Mouse (Mus musculus) midbrain, postnatal 0 days (tissue): ENCODE results near the gene Trip10. TPM values are rescaled to one million over a fixed set of nuclear protein-coding genes. Genes with fewer than 3 reads are reported as not detected.

Experiments
- ATAC-seq: fragments of 200-750 bp; cut with Nextera tagmentation; 2 replicates; pipeline ENCODE4 v1.8.0; 2017; ENCODE audit warnings: moderate number of reproducible peaks, mild to moderate bottlenecking, moderate TSS enrichment, moderate library complexity; ENCODE audit not compliant: low FRiP score
- DNase-seq: peaks from one replicate; pipeline ENCODE4 v3.0.0-alpha.2; 2015; ENCODE audit warnings: low spot score
- H3K27ac ChIP-seq: fragments of 300-500 bp; sonication (generic); 2 replicates; pipeline ENCODE4 v1.5.1; 2014; ENCODE audit warnings: low read depth, mild to moderate bottlenecking, low read length, mixed read lengths
- H3K27me3 ChIP-seq: fragments of 300-500 bp; sonication (generic); 2 replicates; pipeline ENCODE4 v1.6.1; 2014; ENCODE audit warnings: low read length, control low read depth, mixed read lengths; ENCODE audit not compliant: insufficient read depth
- H3K36me3 ChIP-seq: fragments of 300-500 bp; sonication (generic); 2 replicates; pipeline ENCODE4 v1.6.1; 2014; ENCODE audit warnings: low read length, control low read depth, mixed read lengths; ENCODE audit not compliant: insufficient read depth
- H3K4me1 ChIP-seq: fragments of 300-500 bp; sonication (generic); 2 replicates; pipeline ENCODE4 v1.6.1; 2014; ENCODE audit warnings: mild to moderate bottlenecking, control low read depth, antibody characterized with exemption, low read length, mixed read lengths; ENCODE audit not compliant: insufficient read depth
- H3K4me2 ChIP-seq: fragments of 300-500 bp; sonication (generic); 2 replicates; pipeline ENCODE4 v1.6.1; 2014; ENCODE audit warnings: low read depth, mild to moderate bottlenecking, low read length, mixed read lengths; ENCODE audit not compliant: poor library complexity, severe bottlenecking
- H3K4me3 ChIP-seq: fragments of 300-500 bp; sonication (generic); 2 replicates; pipeline ENCODE4 v1.5.1; 2014; ENCODE audit warnings: low read depth, mild to moderate bottlenecking, low read length, moderate library complexity
- H3K9ac ChIP-seq: fragments of 300-500 bp; sonication (generic); replicated peaks from 2 replicates; pipeline ENCODE4 v1.6.1; 2014; ENCODE audit warnings: mild to moderate bottlenecking, low read length, moderate library complexity, mixed read lengths; ENCODE audit not compliant: poor library complexity, severe bottlenecking
- H3K9me3 ChIP-seq: fragments of 300-500 bp; sonication (generic); 2 replicates; pipeline ENCODE4 v1.6.1; 2016; ENCODE audit warnings: low read length, control low read depth
- CTCF ChIP-seq: IDR thresholded peaks from 2 replicates; pipeline ENCODE4 v1.5.1; 2016; ENCODE audit warnings: antibody characterized with exemption, mild to moderate bottlenecking
- WGBS: fragments of 180-500 bp; shearing (Covaris S2); extraction: QIAGEN DNeasy Blood & Tissue Kit; methylation state at CpG from one replicate; pipeline ENCODE4 v1.1.7; 2014; 5-methylcytosine and 5-hydroxymethylcytosine counted together
- microRNA-seq: library from miRNA; unstranded; fragments of <30 nt; microRNA quantifications from one replicate; pipeline ENCODE4, GENCODE M21; 2016; ENCODE audit warnings: borderline number of aligned reads
- polyA plus RNA-seq: library from polyadenylated mRNA; unstranded; fragments of >200 nt; fragmentation: Nextera tagmentation; extraction: Ambion mirVana; gene quantifications from 2 replicates; pipeline ENCODE4 v1.2.1, GENCODE M21; 2015
- total RNA-seq: library from RNA; depleted of rRNA; stranded (reverse); fragments of >200 nt; gene quantifications from 2 replicates; pipeline ENCODE4 v1.2.3, GENCODE M21; 2014; rRNA removed

The Trip10 gene
- total and polyA plus RNA-seq, 2 experiments from 2014 or later = 3.8 to 5.5 TPM

GRCm38 (mm10) chr17:57297040-57297439 lies 47.8 kb downstream of the Trip10 start:
- H3K36me3 ChIP-seq = no peaks in the 10 kb centered on the region
- WGBS = 91% methylated on average over 12 of the region's 12 CpGs
- no peak for ATAC-seq
- TF ChIP-seq CTCF = no peak
- DNase-seq = no peak
- H3K4me2 ChIP-seq = no peak overlapping the region
- no peak overlapping the region for H3K4me3 ChIP-seq
- no peaks in the 10 kb centered on the region for H3K27me3 ChIP-seq
- H3K9ac ChIP-seq = no peak overlapping the region
- H3K4me1 ChIP-seq = no peaks in the 10 kb centered on the region
- H3K9me3 ChIP-seq = no peaks in the 10 kb centered on the region
- H3K27ac ChIP-seq = no peak overlapping the region

GRCm38 (mm10) chr17:57305593-57305992 lies 56.3 kb downstream of the Trip10 start:
- Histone ChIP-seq H3K27me3 (no peaks in the 10 kb centered on the region), H3K4me3 (no peak overlapping the region), H3K27ac (no peak overlapping the region), H3K4me1 (no peaks in the 10 kb centered on the region), H3K4me2 (no peak overlapping the region), H3K9ac (no peak overlapping the region), H3K9me3 (no peaks in the 10 kb centered on the region), H3K36me3 (no peaks in the 10 kb centered on the region)
- DNase-seq (no peak), ATAC-seq (no peak)
- TF ChIP-seq CTCF = no peak
- 68% methylated on average over 4 of the region's 4 CpGs for WGBS

DNA sequence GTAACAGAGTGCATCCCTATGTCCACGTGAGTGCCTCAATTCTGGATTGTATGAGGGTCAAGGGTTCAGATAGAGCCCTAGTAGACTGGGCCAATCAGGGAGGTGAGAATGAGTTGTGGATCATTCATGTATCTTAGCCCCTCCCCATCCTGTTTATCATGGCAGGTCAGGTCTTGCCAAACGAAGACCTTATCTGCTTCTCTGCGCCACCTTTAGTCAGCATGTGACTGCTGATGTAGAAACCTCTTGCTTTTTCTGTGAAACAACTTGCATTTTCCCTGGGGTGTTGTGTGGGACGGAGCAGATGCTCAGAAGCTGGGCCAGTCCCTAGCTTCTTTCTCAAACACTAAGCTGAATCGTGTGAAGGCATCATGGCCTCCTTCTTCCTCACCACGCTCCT lies 57.8 kb downstream of the Trip10 start:
- WGBS = 86% methylated on average over 6 of the region's 6 CpGs
- Histone ChIP-seq H3K27ac (no peak overlapping the region), H3K9me3 (no peaks in the 10 kb centered on the region), H3K36me3 (no peaks in the 10 kb centered on the region), H3K4me2 (no peak overlapping the region), H3K9ac (no peak overlapping the region), H3K4me3 (no peak overlapping the region), H3K4me1 (no peaks in the 10 kb centered on the region), H3K27me3 (no peaks in the 10 kb centered on the region)
- no peak for TF ChIP-seq CTCF
- DNase-seq (no peak), ATAC-seq (no peak)

- H3K4me3 ChIP-seq = no peak overlapping the region
- no peak for TF ChIP-seq CTCF
- DNase-seq = no peak
- H3K9me3 ChIP-seq = no peaks in the 10 kb centered on the region
- H3K9ac ChIP-seq = no peak overlapping the region
- ATAC-seq = no peak
- no peak overlapping the region for H3K4me2 ChIP-seq
- no peaks in the 10 kb centered on the region for H3K36me3 ChIP-seq
- H3K27ac ChIP-seq = no peak overlapping the region
- H3K27me3 ChIP-seq = no peaks in the 10 kb centered on the region
- H3K4me1 ChIP-seq = no peaks in the 10 kb centered on the region
- WGBS = 34% methylated on average over 13 of the region's 13 CpGs
These were observed 62.5 kb downstream of the Trip10 start for GRCm38 (mm10) chr17:57311801-57312200.

Small RNA genes lying within 50 kb of the gene (microRNA-seq; reads per million reads assigned to microRNA genes)
- gene Mir6978 = not detected

Other genes starting within 250 kb of the Trip10 start
- not detected in 2 replicates for gene Pspn, start 249.4 kb upstream of the Trip10 start, total RNA-seq
- gene Pspn, start 249.4 kb upstream of the Trip10 start, polyA plus RNA-seq = 0.37 and 0.54 TPM in 2 replicates
- gene Gtf2f1, start 238.2 kb upstream of the Trip10 start, total RNA-seq = 37.8 and 47.8 TPM in 2 replicates
- gene Gtf2f1, start 238.2 kb upstream of the Trip10 start, polyA plus RNA-seq = 66.4 and 67.5 TPM in 2 replicates
- gene Gm17949, start 238.0 kb upstream of the Trip10 start, total RNA-seq = 0.22 TPM in 1 of 2 replicates, not detected in the other
- gene Gm17949, start 238.0 kb upstream of the Trip10 start, polyA plus RNA-seq = 0.38 TPM in 2 replicates
- gene Khsrp, start 217.9 kb upstream of the Trip10 start, total RNA-seq = 73.6 and 76.9 TPM in 2 replicates
- 25.3 and 31.6 TPM in 2 replicates for gene Khsrp, start 217.9 kb upstream of the Trip10 start, polyA plus RNA-seq
- 0.85 TPM in 1 of 2 replicates, not detected in the other for gene Slc25a41, start 207.8 kb upstream of the Trip10 start, total RNA-seq
- gene Slc25a41, start 207.8 kb upstream of the Trip10 start, polyA plus RNA-seq = not detected in 2 replicates
- gene Crb3, start 190.3 kb upstream of the Trip10 start, total RNA-seq = 6.2 and 8.5 TPM in 2 replicates
- 3.5 and 5.1 TPM in 2 replicates for gene Crb3, start 190.3 kb upstream of the Trip10 start, polyA plus RNA-seq
- gene Slc25a23, start 189.6 kb upstream of the Trip10 start, total RNA-seq = 109 and 146 TPM in 2 replicates
- 42.9 and 44.5 TPM in 2 replicates for gene Slc25a23, start 189.6 kb upstream of the Trip10 start, polyA plus RNA-seq
- gene Dennd1c, start 170.9 kb upstream of the Trip10 start, total RNA-seq = 0.27 and 1.0 TPM in 2 replicates
- 1.9 and 2.3 TPM in 2 replicates for gene Dennd1c, start 170.9 kb upstream of the Trip10 start, polyA plus RNA-seq
- 186 and 206 TPM in 2 replicates for gene Tubb4a, start 161.7 kb upstream of the Trip10 start, total RNA-seq
- gene Tubb4a, start 161.7 kb upstream of the Trip10 start, polyA plus RNA-seq = 408 and 417 TPM in 2 replicates
- gene Tnfsf9, start 144.1 kb upstream of the Trip10 start, total RNA-seq = 2.2 and 3.8 TPM in 2 replicates
- gene Tnfsf9, start 144.1 kb upstream of the Trip10 start, polyA plus RNA-seq = 3.6 and 4.5 TPM in 2 replicates
- 0.82 TPM in 1 of 2 replicates, not detected in the other for gene Cd70, start 99.7 kb upstream of the Trip10 start, total RNA-seq
- 1.2 and 1.4 TPM in 2 replicates for gene Cd70, start 99.7 kb upstream of the Trip10 start, polyA plus RNA-seq
- gene Tnfsf14, start 55.3 kb upstream of the Trip10 start, total RNA-seq = not detected in 2 replicates
- not detected in 2 replicates for gene Tnfsf14, start 55.3 kb upstream of the Trip10 start, polyA plus RNA-seq
- gene C3, start 21.3 kb upstream of the Trip10 start, total RNA-seq = 0.49 and 8.6 TPM in 2 replicates
- gene C3, start 21.3 kb upstream of the Trip10 start, polyA plus RNA-seq = 1.7 and 2.9 TPM in 2 replicates
- gene Gpr108, start 1.0 kb upstream of the Trip10 start, total RNA-seq = 19.2 and 20.9 TPM in 2 replicates
- gene Gpr108, start 1.0 kb upstream of the Trip10 start, polyA plus RNA-seq = 22.6 and 23.1 TPM in 2 replicates
- gene Vav1, start 29.6 kb downstream of the Trip10 start, total RNA-seq = 1.5 and 2.7 TPM in 2 replicates
- 1.7 and 2.0 TPM in 2 replicates for gene Vav1, start 29.6 kb downstream of the Trip10 start, polyA plus RNA-seq
- 7.0 and 21.8 TPM in 2 replicates for gene Adgre1, start 109.2 kb downstream of the Trip10 start, total RNA-seq
- gene Adgre1, start 109.2 kb downstream of the Trip10 start, polyA plus RNA-seq = 3.8 and 4.4 TPM in 2 replicates